Mouse (Mus musculus): ENCODE measurements around the gene Ctxn1.

The Ctxn1 gene

GRCm38 (mm10) chr8:4250306-4250970 is 8.6 kb downstream of the Ctxn1 start:
- peak; percentile 85 for DNase-seq (ENCODE audit: low read depth, low spot score)

- DNase-seq (ENCODE audit: low read depth, low spot score) = no peak
Measured at GRCm38 (mm10) chr8:4249213-4249612, 9.9 kb downstream of the Ctxn1 start.

DNA sequence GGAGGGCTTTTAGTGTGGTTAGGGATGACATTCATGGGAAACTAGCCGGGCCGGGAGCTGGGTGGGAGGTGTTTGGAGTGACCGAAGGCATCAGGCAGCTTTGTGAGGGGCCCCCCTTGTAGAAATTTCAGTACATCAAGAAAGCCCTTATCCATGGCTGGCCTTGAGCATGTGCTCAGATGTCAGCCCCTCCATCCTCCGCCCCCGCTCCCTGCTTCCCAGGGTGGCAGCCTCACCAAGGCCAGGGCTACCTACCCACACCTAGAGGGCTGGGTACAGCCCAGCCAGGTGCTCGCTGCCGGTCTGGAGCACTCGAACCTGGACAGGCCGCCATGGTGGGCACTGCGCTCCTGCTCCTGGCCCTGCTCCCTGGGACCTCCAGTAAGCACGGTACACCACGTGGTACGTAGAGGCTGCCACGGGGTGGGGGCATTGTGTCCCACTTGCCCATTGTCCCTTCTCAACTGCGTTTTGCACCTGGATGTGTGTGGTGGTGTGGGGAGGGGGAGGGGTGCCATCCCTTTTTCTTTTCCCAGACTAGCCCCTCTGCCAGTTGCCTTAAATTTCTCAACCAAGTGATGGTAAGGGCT is 11.0 kb downstream of the Ctxn1 start, which contains the start of gene Tgfbr3l:
Gene Tgfbr3l, plus strand, starts transcription at position 264 of the 590 bp plus-strand sequence.
- DNase-seq (ENCODE audit: low read depth, low spot score) = no peak

GRCm38 (mm10) chr8:4247241-4247640 is 11.8 kb downstream of the Ctxn1 start:
- no peak for DNase-seq (ENCODE audit: low read depth, low spot score)

- DNase-seq (ENCODE audit: low read depth, low spot score) = no peak
Measured at GRCm38 (mm10) chr8:4245737-4246136, 13.3 kb downstream of the Ctxn1 start.

GRCm38 (mm10) chr8:4245061-4245460 is 14.0 kb downstream of the Ctxn1 start:
- DNase-seq (ENCODE audit: low read depth, low spot score) = no peak

DNA sequence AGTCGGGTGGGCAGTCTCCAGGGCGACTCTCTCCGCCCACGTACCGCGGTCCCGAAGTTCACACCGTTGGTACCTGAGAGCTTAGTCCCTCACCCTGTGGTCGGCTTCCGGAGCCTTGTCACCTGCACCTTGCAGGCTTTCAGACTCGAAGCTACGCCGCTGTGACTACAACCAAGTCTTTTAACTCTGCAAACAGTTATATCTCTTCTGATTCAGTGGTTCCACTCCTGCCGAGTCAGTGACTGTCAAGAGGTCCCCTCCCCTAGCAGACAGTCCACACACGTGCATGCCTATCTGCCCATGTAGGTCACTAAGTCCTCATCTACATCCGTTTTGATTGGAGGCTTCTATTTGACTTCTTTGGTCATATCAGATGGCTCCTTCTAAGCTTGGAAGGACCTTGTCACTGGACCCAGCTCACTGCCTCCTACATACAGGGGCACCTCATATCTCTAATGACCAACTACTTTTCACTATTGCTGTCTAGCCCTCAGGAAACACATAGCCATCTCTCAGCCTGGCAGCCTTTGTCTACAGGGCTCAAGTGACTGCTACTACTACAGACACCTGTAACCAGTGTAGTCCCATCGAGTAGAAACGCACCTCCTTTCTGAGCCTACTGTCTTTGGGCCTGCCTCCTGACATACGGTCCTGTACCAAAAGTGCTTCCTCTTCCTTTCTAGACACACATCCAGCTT is 19.7 kb downstream of the Ctxn1 start:
- DNase-seq (ENCODE audit: low read depth, low spot score) = no peak

DNA sequence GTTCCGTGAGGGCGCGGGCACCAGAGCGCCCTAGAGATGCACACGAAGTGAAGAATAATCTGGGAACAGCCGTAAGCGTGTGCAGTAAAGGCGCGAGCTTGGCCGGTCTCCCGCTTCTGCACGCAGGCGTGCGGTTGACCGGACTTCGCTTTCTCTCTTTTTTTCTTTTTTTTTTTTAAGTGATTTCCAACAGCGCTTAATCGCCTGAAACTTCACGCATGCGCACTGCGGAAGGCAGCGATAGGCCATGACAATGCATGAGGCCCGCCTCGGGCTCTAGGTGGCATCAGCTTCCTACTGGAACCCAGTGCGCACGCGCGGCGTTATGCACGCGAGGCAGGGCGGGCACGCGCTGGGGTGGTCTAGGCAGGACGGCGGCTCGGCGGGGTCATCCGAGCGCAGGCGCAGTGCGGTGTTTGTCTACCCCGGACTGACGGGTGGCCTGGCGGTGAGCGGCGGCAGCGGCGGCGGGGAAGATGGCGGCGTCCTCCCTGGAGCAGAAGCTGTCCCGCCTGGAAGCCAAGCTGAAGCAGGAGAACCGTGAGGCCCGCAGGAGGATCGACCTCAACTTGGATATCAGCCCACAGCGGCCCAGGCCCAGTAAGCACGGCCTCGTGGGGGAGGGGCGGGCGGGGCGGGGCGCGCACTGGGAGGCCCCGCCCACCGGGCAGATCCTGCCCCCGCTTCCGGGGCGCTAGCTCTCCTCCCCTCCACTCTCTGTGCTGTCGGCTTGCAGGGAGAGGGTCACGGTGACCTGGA is 20.5 kb downstream of the Ctxn1 start, which contains the start of the genes Map2k7 and Gm49320:
Gene Map2k7, plus strand, starts transcription at position 307 of the 759 bp plus-strand sequence.
Gene Gm49320, plus strand, starts transcription at position 432 of the 759 bp plus-strand sequence.
- DNase-seq (ENCODE audit: low read depth, low spot score) = peak; percentile 99

DNA sequence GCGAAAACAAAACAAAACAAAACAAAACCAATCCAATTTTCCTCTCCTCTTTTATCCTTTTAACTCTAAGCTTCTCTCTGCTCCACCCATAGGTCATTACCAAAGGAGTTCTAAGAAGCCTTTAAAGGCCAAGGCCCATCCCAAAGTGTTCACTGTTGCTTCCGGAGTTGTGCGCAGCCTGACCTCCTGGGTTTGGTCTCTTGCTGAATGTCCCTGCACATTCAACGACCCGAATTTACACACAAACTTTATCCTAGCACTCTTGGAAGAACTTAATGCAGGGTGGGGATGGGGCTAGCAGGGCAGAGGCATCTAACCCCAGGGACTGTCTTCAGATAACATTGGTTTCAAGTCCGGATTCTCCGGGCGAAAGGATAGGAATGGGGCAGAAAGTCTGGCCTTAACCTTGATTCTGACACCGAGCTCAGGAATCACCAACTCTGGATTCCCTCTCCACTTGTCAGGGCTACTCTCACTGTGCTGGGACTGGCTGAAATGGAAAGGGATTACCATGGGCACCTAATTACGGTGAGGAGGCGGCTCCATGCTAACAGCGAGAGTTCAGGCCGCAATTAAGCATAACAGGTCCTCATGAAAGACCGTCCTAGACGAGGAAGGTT is 21.1 kb downstream of the Ctxn1 start:
- DNase-seq (ENCODE audit: low read depth, low spot score) = no peak

GRCm38 (mm10) chr8:4230612-4231351 is 28.3 kb downstream of the Ctxn1 start:
- DNase-seq (ENCODE audit: low read depth, low spot score) = no peak

DNA sequence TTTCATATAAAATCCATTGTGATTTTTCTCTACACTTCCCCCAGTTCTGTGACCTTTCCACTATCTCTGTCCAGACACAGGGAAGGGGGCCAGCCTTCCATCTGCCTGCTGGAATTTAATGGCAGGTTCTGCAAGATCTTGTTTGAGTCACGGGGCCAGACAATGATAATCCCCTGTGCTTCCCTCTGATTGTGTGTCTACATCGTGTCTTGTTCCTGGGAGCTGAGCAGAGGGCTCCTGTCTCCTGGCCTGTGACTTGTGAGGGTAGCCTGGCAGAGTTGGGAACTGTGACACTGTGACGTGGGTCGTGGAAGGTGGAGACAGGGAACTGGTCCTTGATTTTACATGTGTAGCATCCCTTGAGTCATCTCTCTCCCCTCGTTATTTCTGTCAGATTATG is 29.3 kb downstream of the Ctxn1 start:
- no peak for DNase-seq (ENCODE audit: low read depth, low spot score)

DNA sequence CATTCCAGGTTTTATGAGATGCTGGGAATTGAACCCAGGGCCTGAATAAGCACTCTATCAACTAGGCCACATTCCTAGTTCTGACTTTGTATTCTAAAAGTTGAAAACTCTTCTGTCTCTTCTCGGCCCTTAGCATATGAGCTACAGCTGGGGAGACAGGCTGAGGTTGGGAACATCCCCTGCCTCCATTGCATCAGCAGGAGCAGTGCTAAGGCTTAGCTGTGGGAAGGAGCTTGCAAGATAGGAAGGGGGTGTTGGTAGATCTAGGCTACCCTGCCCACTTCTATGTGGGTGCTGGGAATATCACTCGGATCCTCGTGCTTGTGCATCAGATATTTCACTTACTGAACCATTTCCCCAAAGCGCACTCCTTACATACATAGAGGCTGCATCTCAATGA is 31.2 kb downstream of the Ctxn1 start:
- DNase-seq (ENCODE audit: low read depth, low spot score) = no peak

DNA sequence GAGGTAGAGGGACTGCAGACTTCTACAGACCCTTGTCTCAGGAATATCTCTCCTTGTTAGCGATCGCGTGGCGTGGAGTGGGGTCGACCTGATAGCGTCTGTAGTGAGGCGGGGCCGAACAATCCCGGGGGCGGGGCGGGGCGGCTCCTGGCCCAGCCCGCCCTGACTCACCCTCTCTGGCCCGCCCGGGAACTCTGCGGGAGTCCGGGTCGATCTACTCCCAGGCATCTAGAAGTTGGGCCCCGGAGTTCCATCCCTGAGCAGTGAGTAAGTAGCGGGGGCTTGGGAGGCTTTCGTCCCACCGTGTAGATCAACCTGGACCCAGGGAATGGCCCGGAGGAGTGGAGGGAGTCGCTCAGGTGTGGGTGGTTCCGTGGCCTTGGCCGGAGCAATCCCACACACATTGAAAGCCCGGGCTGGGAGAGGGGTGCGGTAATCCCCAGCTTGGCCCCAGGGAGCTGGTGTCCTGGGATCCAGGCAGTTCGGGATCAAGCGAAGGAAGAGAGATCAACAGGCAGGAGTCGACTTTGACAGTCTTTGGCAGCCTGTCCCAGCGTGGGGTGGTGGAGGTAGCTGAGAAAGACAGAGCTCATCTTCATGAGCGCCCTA is 32.2 kb downstream of the Ctxn1 start, which contains the start of gene Lrrc8e:
Gene Lrrc8e, plus strand, starts transcription at position 89 of the 609 bp plus-strand sequence.
- DNase-seq (ENCODE audit: low read depth, low spot score) = no peak

DNA sequence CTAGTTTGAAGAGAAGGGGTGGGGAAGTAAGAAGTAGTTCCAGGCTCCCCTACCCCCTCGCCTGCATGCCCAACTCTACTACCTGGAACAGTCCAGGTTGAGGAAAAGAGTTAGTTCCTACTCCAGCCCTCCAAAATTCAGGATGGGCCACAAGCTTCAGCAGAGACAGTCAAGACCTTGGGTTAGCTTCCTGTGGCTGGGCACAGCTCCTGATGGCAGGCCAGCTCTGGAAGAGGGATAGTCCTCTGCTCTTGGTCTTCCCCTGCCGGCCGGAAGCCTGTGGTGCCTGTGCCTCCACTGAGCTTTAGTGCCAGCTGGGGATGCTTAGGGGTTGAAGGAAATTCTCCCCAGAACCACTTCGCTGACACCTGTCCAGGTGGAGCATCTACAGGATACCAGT is 32.8 kb downstream of the Ctxn1 start:
- no peak for DNase-seq (ENCODE audit: low read depth, low spot score)

DNA sequence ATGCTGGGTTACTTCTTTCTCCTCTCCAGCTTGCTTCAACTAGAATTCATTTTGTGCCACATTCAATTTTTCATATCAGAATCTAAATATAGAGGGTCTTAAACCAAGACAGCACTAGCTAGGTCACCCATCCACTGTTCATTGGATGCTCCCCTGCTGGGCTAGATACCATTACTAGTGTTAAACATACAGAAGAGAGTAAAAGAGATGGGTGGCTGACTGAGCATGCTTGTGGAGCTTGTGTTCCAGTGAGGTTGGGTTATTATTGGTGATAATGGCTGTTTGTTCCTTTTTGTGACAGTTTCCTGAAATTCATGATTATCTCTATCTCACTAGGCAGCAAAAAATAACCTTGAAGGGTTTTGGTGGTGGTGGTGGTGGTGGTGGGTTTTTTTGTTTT is 37.0 kb downstream of the Ctxn1 start:
- DNase-seq (ENCODE audit: low read depth, low spot score) = no peak

DNA sequence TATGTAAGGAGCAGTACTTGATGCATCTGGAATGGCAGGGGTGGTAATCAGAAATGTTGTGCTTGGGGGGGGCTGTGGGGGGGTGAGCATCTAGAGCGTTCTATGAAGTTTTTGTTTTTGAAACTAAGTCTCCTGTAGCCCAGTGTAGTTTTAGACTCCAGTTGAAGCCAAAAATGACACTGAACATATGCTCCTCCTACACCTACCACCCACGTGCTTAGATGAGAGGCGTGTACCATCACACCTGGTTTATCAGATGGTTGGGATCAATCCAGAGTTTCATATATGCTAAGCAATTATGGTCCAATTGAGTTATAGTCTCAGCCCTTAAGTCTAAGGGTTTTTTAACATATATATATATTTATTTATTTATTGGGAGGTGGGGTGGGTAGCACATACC is 39.5 kb downstream of the Ctxn1 start:
- no peak for DNase-seq (ENCODE audit: low read depth, low spot score)

DNA sequence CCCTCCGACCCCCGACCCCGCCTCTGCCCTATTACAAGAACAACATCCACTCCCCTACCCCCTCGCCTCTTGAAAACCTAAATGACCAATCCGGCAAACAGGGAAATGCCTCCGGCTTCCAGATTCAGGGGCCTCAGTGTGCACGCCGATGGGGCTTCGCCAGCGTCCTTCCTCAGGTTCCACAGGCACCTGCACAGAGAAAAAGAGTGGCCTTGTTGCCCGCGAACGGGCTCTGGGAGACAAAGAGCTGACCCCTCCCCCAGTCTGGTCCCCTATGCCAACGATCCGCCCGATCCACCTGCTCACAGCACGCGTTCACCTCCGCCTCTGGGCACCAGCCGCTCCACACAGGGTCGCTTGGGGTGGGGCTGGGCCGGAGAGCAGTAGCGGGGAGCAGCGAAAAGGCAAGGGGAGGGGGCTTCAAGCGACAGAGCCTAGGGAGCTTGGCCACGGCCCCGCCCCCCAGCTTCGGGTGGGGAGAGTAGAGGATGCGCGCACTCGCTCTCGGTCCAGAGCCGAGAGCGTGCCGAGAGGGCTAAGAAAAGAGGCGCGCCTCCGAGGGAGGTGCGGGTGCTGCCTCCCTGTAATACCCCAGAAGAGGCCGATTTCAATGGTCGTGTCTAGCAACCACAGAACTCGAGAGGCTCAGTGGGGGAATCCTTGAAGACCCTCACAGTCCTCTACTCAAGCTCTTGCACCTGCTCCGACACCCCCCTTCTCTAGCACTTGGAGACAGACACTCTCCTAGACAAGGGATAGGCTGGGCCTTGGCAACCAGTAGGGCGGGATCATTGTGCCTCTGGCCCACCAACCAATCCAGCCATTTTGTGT is 42.1 kb downstream of the Ctxn1 start, which contains the start of gene Prr36:
Gene Prr36, minus strand, starts transcription at position 669 of the 831 bp plus-strand sequence.
- DNase-seq (ENCODE audit: low read depth, low spot score) = peak; percentile 22

- DNase-seq (ENCODE audit: low read depth, low spot score) = no peak
Measured at GRCm38 (mm10) chr8:4216296-4216695, 42.8 kb downstream of the Ctxn1 start.
